Mouse (Mus musculus) thymus, adult 2 months (tissue): Measurements from ENCODE around the gene Tmem33. TPM values are rescaled to one million over a fixed set of nuclear protein-coding genes. Genes with fewer than 3 reads are reported as not detected.

Experiments used
- DNase-seq: peaks from one replicate; pipeline ENCODE4 v3.0.0; 2021
- H3K27ac ChIP-seq: fragments of 200-500 bp; 2 replicates; pipeline ENCODE4 v1.5.1; 2012; ENCODE audit warnings: low read length, control low read depth; ENCODE audit not compliant: control insufficient read depth, insufficient read depth
- H3K27me3 ChIP-seq: fragments of 200-500 bp; 2 replicates; pipeline ENCODE4 v1.6.1; 2012; ENCODE audit warnings: mild to moderate bottlenecking, low read length, moderate library complexity, mixed read lengths; ENCODE audit not compliant: control insufficient read depth, insufficient read depth
- H3K36me3 ChIP-seq: fragments of 200-500 bp; 2 replicates; pipeline ENCODE4 v1.6.1; 2012; ENCODE audit warnings: mild to moderate bottlenecking, low read length, moderate library complexity; ENCODE audit not compliant: control insufficient read depth, insufficient read depth
- H3K4me1 ChIP-seq: fragments of 200-500 bp; replicated peaks from 2 replicates; pipeline ENCODE4 v1.6.1; 2012; ENCODE audit warnings: low read length; ENCODE audit not compliant: control insufficient read depth, insufficient read depth
- H3K4me3 ChIP-seq: fragments of 200-500 bp; 2 replicates; pipeline ENCODE4 v1.5.1; 2012; ENCODE audit warnings: mild to moderate bottlenecking, low read length, control low read depth, moderate library complexity; ENCODE audit not compliant: control insufficient read depth, insufficient read depth
- CTCF ChIP-seq: fragments of 200-500 bp; IDR thresholded peaks from 2 replicates; pipeline ENCODE4 v1.5.1; 2012; ENCODE audit warnings: mild to moderate bottlenecking, control low read depth, low read length, moderate library complexity, borderline replicate concordance; ENCODE audit not compliant: control insufficient read depth, poor library complexity, insufficient read depth; ENCODE audit errors: extremely low read depth
- POLR2A ChIP-seq: fragments of 200-500 bp; IDR thresholded peaks from 2 replicates; pipeline ENCODE4 v1.6.1; 2012; ENCODE audit warnings: mild to moderate bottlenecking, low read length, control low read depth, moderate library complexity; ENCODE audit not compliant: control insufficient read depth, poor library complexity, insufficient read depth; ENCODE audit errors: extremely low read depth
- WGBS: fragments of 180-500 bp; shearing (Covaris S2); methylation state at CpG from one replicate; pipeline ENCODE4 v1.1.7; 2018; 5-methylcytosine and 5-hydroxymethylcytosine counted together
- polyA plus RNA-seq: library from polyadenylated mRNA; depleted of rRNA; stranded (reverse); fragments of >200 nt; gene quantifications from 2 replicates; pipeline ENCODE4 v1.2.3, GENCODE M21; 2012

Gene Tmem33
- polyA plus RNA-seq, 1 experiment: 161 TPM

DNA sequence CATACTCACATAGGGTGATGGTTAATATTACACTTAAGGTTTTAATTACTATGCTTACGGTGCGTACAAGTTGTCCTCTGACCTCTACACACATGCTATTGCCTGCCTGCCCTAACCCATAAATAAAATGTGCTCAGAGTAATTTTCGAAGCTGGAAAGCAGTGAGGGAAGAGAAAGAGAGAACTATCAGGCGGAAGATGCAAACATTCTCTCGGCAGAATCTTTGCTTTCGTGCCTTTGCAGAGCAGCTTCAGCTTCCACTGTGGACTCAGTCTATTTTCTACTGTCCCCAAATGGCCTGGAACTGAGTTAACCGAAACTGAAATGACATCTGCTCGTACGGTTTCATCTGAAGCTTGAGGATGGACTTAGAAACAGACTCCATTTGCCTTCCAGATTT lies 1.9 kb upstream of the Tmem33 start:
- TF ChIP-seq POLR2A: no peak
- TF ChIP-seq CTCF: no peak
- 96% methylated on average over 9 of the region's 9 CpGs for whole genome bisulfite sequencing
- Histone ChIP-seq H3K4me3 (no peak overlapping the region), H3K36me3 (no peaks in the 10 kb centered on the region), H3K27me3 (no peaks in the 10 kb centered on the region; the same call in 1 of the 2 replicates), H3K4me1 (no peaks in the 10 kb centered on the region), H3K27ac (no peak overlapping the region)
- no peak for DNase-seq

DNA sequence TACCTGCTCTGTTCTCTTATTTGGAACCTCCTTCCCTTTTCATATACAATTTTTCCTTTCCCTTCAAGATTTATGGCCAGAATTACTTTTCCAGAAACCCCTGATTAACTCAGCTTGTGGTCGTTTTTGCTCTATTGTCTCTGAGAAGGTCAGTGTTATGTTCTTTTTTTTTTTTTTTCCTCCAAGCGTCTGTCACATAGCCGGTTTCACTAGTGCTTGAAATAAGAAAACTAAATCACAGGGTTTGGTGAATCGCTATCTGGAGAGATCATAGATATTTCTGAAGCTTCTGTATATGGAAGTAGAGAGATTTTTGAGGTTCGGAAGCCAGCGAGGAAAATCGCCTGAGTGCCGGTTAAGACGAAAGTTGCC lies 220 bp upstream of the Tmem33 start:
- DNase-seq: no peak
- Histone ChIP-seq H3K27me3 (no peaks in the 10 kb centered on the region; the same call in 1 of the 2 replicates), H3K27ac (no peak overlapping the region; the same call in 1 of the 2 replicates), H3K4me3 (peak overlapping the region; percentile 96), H3K36me3 (peaks cover 1% of the 10 kb centered on the region; the same call in 1 of the 2 replicates), H3K4me1 (no peaks in the 10 kb centered on the region)
- under 1% methylated on average over 9 of the region's 9 CpGs for WGBS
- TF ChIP-seq POLR2A: no peak

DNA sequence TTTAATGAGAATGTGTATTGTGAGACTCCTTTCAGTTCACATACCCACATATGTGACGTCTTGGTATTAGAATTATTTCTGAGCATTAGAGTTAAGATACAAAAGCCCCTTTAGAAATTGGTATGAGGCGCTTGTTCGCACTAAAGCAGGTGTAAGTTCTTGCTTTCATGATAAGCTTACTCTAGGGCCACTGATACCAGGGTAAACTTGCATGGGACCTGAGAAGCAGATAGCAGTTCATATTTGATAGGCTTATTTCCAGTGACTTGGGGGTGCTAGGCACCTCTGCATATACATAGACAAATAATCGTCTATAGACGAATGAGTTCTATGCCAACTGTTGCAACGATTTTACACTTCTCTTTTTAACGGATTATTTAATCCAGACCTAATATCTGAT lies 2.6 kb downstream of the Tmem33 start:
- TF ChIP-seq CTCF: no peak
- no peak for TF ChIP-seq POLR2A
- peaks cover 18% of the 10 kb centered on the region for H3K36me3 ChIP-seq
- WGBS: 98% methylated on average over 7 of the region's 7 CpGs

DNA sequence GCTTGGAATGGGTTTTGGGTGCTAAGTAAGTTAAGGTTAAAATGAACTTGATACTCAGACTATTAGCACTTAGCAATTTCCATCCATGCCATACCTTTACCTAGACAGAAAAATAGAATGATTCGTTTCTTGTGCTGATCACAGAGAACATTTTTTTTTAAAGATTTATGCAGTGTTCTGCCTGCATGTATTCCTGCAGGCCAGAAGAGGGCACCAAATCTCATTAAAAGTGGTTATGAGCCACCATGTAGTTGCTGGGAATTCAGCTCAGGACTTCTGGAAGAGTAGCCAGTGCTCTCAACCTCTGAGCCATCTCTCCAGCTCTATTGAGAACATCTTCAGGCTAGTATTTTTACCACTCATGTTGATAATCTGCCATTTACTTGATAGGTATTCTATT lies 5.7 kb downstream of the Tmem33 start:
- TF ChIP-seq POLR2A (no peak), CTCF (no peak)
- Histone ChIP-seq H3K27ac (no peak overlapping the region), H3K4me3 (no peak overlapping the region), H3K27me3 (no peaks in the 10 kb centered on the region), H3K36me3 (peaks cover 33% of the 10 kb centered on the region), H3K4me1 (no peaks in the 10 kb centered on the region)
- DNase-seq: no peak
- WGBS: 88% methylated on average over 1 of the region's 1 CpGs

More for the DNA sequence above, 2.6 kb downstream of the Tmem33 start:
- Histone ChIP-seq H3K27ac (no peak overlapping the region), H3K4me3 (no peak overlapping the region), H3K27me3 (no peaks in the 10 kb centered on the region), H3K4me1 (no peaks in the 10 kb centered on the region)
- no peak for DNase-seq

DNA sequence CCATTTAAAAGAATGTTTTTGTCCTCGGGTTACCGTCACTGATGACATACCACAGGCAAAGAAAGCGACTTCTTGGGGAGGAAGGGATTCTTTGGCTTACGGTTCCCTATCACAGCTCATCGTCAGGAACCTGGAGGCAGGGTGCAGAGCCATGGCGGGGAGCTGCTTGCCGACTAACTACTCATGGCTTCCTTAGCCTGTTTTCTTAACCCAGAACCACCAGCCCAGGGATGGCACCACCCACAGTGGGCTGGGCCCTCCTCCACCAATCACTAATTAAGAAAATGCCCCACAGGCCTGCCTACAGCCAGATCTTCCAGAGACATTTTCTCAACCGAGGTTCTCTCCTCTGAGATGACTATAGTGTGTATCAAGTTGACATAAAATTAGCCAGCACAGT lies 8.9 kb downstream of the Tmem33 start:
- Histone ChIP-seq H3K27ac (no peak overlapping the region), H3K36me3 (peaks cover 33% of the 10 kb centered on the region), H3K4me3 (no peak overlapping the region), H3K27me3 (no peaks in the 10 kb centered on the region), H3K4me1 (no peaks in the 10 kb centered on the region)
- 97% methylated on average over 8 of the region's 8 CpGs for WGBS
- no peak for DNase-seq
- TF ChIP-seq CTCF (no peak), POLR2A (no peak)

DNA sequence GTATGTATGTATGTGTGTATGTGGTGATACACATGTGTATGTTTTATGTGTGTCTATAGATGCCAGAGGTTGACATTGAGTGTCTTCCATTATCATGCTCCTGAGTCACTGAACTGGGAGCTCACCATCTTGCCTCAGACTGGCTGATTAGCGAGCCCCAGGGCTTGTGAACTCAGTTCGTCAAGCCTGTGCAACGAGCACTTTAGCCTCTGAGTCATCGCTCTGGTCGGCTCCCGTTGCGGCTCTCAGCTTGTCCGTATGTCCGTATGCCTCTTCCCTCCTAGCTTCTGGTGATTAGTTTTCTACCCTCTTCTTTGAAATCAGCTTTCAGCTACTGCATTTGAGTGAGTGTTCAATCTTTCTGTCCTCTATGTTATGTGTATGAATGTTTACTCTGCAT lies 19.0 kb downstream of the Tmem33 start:
- TF ChIP-seq POLR2A (no peak), CTCF (no peak)
- Histone ChIP-seq H3K4me3 (no peak overlapping the region), H3K4me1 (no peaks in the 10 kb centered on the region), H3K27me3 (no peaks in the 10 kb centered on the region), H3K36me3 (peaks cover 7% of the 10 kb centered on the region), H3K27ac (no peak overlapping the region)
- no peak for DNase-seq
- 98% methylated on average over 9 of the region's 9 CpGs for WGBS

DNA sequence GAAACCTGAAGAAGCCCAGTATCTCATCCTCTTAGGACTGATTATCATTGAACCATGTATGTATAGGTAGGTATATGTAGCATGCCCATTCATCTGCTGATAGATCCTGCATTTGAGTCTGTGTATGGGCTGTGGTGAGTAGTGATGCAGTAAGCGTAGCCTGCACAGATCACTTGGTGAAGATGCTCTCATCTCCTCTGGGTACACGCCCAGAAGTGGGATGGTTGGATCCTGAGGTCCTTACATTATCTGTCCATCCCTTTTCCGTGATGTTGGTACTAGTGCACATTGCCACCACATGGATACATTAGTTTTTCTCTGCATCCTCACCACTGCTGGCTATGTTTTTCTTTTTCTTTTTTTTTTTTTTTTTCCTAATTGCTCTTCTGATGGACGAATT lies 19.5 kb downstream of the Tmem33 start:
- Histone ChIP-seq H3K27me3 (no peaks in the 10 kb centered on the region), H3K27ac (no peak overlapping the region), H3K4me1 (no peaks in the 10 kb centered on the region), H3K4me3 (no peak overlapping the region), H3K36me3 (peaks cover 11% of the 10 kb centered on the region)
- no peak for TF ChIP-seq POLR2A
- TF ChIP-seq CTCF: no peak
- 98% methylated on average over 4 of the region's 4 CpGs for WGBS
- no peak for DNase-seq
